Comparison of ENCODE assay signal across 17 mouse cellular contexts in genomic region chr8:35088380-35089244, GRCm38 (mm10).
DNase-seq lines count a peak whose midpoint lies in the region; ATAC-seq and TF ChIP-seq lines count a peak whose summit lies in the region.
"Had no signal": no experiment of that assay in that cellular context is flagged by ENCODE, and none has a peak within 500 bp of the region (broad histone marks: within the 10 kb centered on the region; RNA-seq: fewer than 3 reads in every experiment).

No protein-coding gene starts in this region.

- no peak overlapping the region for H3K27ac ChIP-seq in embryonic facial prominence, embryonic 11.5 days (replicated peaks; ENCODE audit: low read depth, low read length)
- no peak overlapping the region for H3K27ac ChIP-seq in embryonic facial prominence, embryonic 10.5 days (replicated peaks)
- no peak overlapping the region; the same call in 1 of the 2 replicates for H3K27ac ChIP-seq in hindbrain, embryonic 12.5 days
- no peak overlapping the region for H3K27ac ChIP-seq in midbrain, embryonic 10.5 days (replicated peaks)
- no peak overlapping the region for H3K27ac ChIP-seq in intestine, embryonic 15.5 days
- H3K27ac ChIP-seq: embryonic facial prominence, embryonic 15.5 days; kidney, postnatal 0 days; liver, embryonic 13.5 days had no signal

- H3K36me3 ChIP-seq in embryonic facial prominence, embryonic 11.5 days (replicated peaks; ENCODE audit: control insufficient read depth, insufficient read depth, low read depth, low read length), result no peaks in the 10 kb centered on the region
- H3K36me3 ChIP-seq in embryonic facial prominence, embryonic 10.5 days (replicated peaks), result no peaks in the 10 kb centered on the region
- 0 out of 2 replicates have a peak, but pooled peaks cover 3% of the 10 kb centered on the region for H3K36me3 ChIP-seq in E14TG2a.4 (ENCODE audit: insufficient read depth, low read length)
- no peaks in the 10 kb centered on the region for H3K36me3 ChIP-seq in hindbrain, embryonic 12.5 days
- no peaks in the 10 kb centered on the region for H3K36me3 ChIP-seq in midbrain, embryonic 10.5 days
- H3K36me3 ChIP-seq in intestine, embryonic 15.5 days, result no peaks in the 10 kb centered on the region
- H3K36me3 ChIP-seq: embryonic facial prominence, embryonic 15.5 days; liver, embryonic 13.5 days had no signal

- H3K4me2 ChIP-seq in embryonic facial prominence, embryonic 11.5 days (ENCODE audit: low read depth, low read length), result no peak overlapping the region
- no peak overlapping the region for H3K4me2 ChIP-seq in hindbrain, embryonic 12.5 days (replicated peaks)
- H3K4me2 ChIP-seq in intestine, embryonic 15.5 days (replicated peaks), result no peak overlapping the region
- H3K4me2 ChIP-seq: embryonic facial prominence, embryonic 15.5 days; liver, embryonic 13.5 days had no signal

- no peak for DNase-seq in embryonic facial prominence, embryonic 11.5 days (ENCODE audit: low spot score)
- DNase-seq in embryonic facial prominence, embryonic 10.5 days (ENCODE audit: low spot score), result no peak
- peak; percentile 26 for DNase-seq in midbrain, embryonic 10.5 days (ENCODE audit: low spot score)
- no peak for DNase-seq in cerebellum, postnatal 4 days (ENCODE audit: low spot score in 2 of 2)
- DNase-seq in lung, postnatal 4 days, result no peak
- DNase-seq: cerebellum, adult 9-11 months; gastrocnemius, postnatal 14 days; heart, postnatal 14 days; liver, embryonic 13.5 days had no signal

- no peaks in the 10 kb centered on the region for H3K27me3 ChIP-seq in embryonic facial prominence, embryonic 11.5 days (ENCODE audit: control insufficient read depth, insufficient read depth, low read length)
- no peaks in the 10 kb centered on the region for H3K27me3 ChIP-seq in embryonic facial prominence, embryonic 10.5 days (replicated peaks; ENCODE audit: low read depth, poor library complexity, severe bottlenecking)
- no peaks in the 10 kb centered on the region for H3K27me3 ChIP-seq in E14TG2a.4 (ENCODE audit: insufficient read depth, low read length)
- no peaks in the 10 kb centered on the region for H3K27me3 ChIP-seq in hindbrain, embryonic 12.5 days
- no peaks in the 10 kb centered on the region for H3K27me3 ChIP-seq in midbrain, embryonic 10.5 days (ENCODE audit: low read depth, poor library complexity, severe bottlenecking)
- no peaks in the 10 kb centered on the region for H3K27me3 ChIP-seq in intestine, embryonic 15.5 days (replicated peaks)
- H3K27me3 ChIP-seq: embryonic facial prominence, embryonic 15.5 days; liver, embryonic 13.5 days; Patski had no signal

- no peak overlapping the region for H3K4me3 ChIP-seq in embryonic facial prominence, embryonic 11.5 days (ENCODE audit: low read depth, low read length)
- no peak overlapping the region for H3K4me3 ChIP-seq in embryonic facial prominence, embryonic 10.5 days
- 0 out of 2 replicates have a peak overlapping the region, but pooled peaks have one; percentile 20 for H3K4me3 ChIP-seq in E14TG2a.4 (replicated peaks; ENCODE audit: low read length)
- H3K4me3 ChIP-seq in hindbrain, embryonic 12.5 days, result no peak overlapping the region
- H3K4me3 ChIP-seq in midbrain, embryonic 10.5 days, result no peak overlapping the region
- no peak overlapping the region for H3K4me3 ChIP-seq in intestine, embryonic 15.5 days (replicated peaks)
- H3K4me3 ChIP-seq: embryonic facial prominence, embryonic 15.5 days; liver, embryonic 13.5 days had no signal

- no peaks in the 10 kb centered on the region for H3K4me1 ChIP-seq in embryonic facial prominence, embryonic 11.5 days (ENCODE audit: control insufficient read depth, insufficient read depth, low read length)
- no peaks in the 10 kb centered on the region for H3K4me1 ChIP-seq in embryonic facial prominence, embryonic 10.5 days
- H3K4me1 ChIP-seq in E14TG2a.4 (replicated peaks; ENCODE audit: low read depth, low read length), result no peaks in the 10 kb centered on the region
- peaks cover 3% of the 10 kb centered on the region; the same call in 1 of the 2 replicates for H3K4me1 ChIP-seq in hindbrain, embryonic 12.5 days
- H3K4me1 ChIP-seq in midbrain, embryonic 10.5 days, result peaks cover 9% of the 10 kb centered on the region
- no peaks in the 10 kb centered on the region for H3K4me1 ChIP-seq in intestine, embryonic 15.5 days (replicated peaks)
- H3K4me1 ChIP-seq: embryonic facial prominence, embryonic 15.5 days; liver, embryonic 13.5 days had no signal

- WGBS in embryonic facial prominence, embryonic 11.5 days, result 74% methylated on average over 18 of the region's 18 CpGs
- WGBS in embryonic facial prominence, embryonic 10.5 days, result 80% methylated on average over 18 of the region's 18 CpGs
- 59% methylated on average over 18 of the region's 18 CpGs for WGBS in hindbrain, embryonic 12.5 days
- 69% methylated on average over 18 of the region's 18 CpGs for WGBS in midbrain, embryonic 10.5 days
- 76% methylated on average over 18 of the region's 18 CpGs for WGBS in intestine, embryonic 15.5 days

- no peaks in the 10 kb centered on the region for H3K9me3 ChIP-seq in embryonic facial prominence, embryonic 11.5 days (replicated peaks; ENCODE audit: control insufficient read depth, low read length)
- H3K9me3 ChIP-seq in embryonic facial prominence, embryonic 10.5 days, result no peaks in the 10 kb centered on the region
- H3K9me3 ChIP-seq in E14TG2a.4 (ENCODE audit: low read length), result peaks cover 86% of the 10 kb centered on the region
- no peaks in the 10 kb centered on the region for H3K9me3 ChIP-seq in hindbrain, embryonic 12.5 days (replicated peaks)
- H3K9me3 ChIP-seq in midbrain, embryonic 10.5 days (replicated peaks), result no peaks in the 10 kb centered on the region
- H3K9me3 ChIP-seq in intestine, embryonic 15.5 days, result no peaks in the 10 kb centered on the region
- H3K9me3 ChIP-seq: embryonic facial prominence, embryonic 15.5 days; liver, embryonic 13.5 days had no signal

- H3K9ac ChIP-seq in embryonic facial prominence, embryonic 11.5 days (replicated peaks; ENCODE audit: low read length), result no peak overlapping the region
- no peak overlapping the region for H3K9ac ChIP-seq in hindbrain, embryonic 12.5 days
- no peak overlapping the region for H3K9ac ChIP-seq in intestine, embryonic 15.5 days
- H3K9ac ChIP-seq: embryonic facial prominence, embryonic 15.5 days; liver, embryonic 13.5 days had no signal

- ATAC-seq in embryonic facial prominence, embryonic 11.5 days (replicated peaks; ENCODE audit: insufficient number of reproducible peaks, low FRiP score, low TSS enrichment, low read depth), result 0 out of 2 replicates have a peak, but pooled peaks have one; percentile 18
- ATAC-seq in hindbrain, embryonic 12.5 days (ENCODE audit: low FRiP score), result peak; percentile 60; the same call in 1 of the 2 replicates
- no peak for ATAC-seq in intestine, embryonic 15.5 days
- ATAC-seq: intestine, postnatal 0 days; lung, postnatal 0 days; Patski had no signal

- TF ChIP-seq CTCF in E14TG2a.4 (conservative IDR thresholded peaks at IDR 0.05; ENCODE audit: low read length), result no peak
